Mouse (Mus musculus): Measurements from ENCODE around the gene Ces1b. TPM values are rescaled to one million over a fixed set of nuclear protein-coding genes. Genes with fewer than 3 reads are reported as not detected.
A peak's percentile ranks its signal among the peaks of the same experiment; 100 is the strongest.

Gene Ces1b
- polyA plus RNA-seq (2015; fragmentation: Nextera tagmentation; extraction: Ambion mirVana) = not detected in 2 replicates

DNA sequence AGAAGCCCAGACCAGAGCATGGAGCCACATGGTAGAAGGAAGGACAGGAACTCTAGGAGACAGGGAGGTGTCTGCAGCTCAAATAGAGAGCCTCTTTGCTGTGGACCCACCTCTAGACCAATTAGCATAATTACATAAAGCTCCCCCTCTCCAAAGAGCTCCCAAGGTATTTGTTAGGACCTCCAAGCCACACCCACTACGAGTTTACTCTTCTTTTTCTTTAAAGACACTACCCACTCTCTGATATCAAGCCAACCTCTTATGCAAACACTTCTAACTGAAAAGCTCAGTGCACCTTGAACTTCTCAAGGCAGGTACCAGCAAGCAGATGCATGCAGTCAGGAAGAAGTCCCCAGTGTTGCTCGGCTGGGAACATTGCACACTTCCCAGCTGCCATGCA, at the start of gene Ces1b:
Gene Ces1b (minus strand): TSS at position 131 of the 400 bp plus-strand sequence.
- H3K27ac ChIP-seq (replicated peaks) = no peak within 1 kb of the TSS
- no peaks in the 10 kb centered on the region for H3K9me3 ChIP-seq
- H3K9ac ChIP-seq = no peak within 1 kb of the TSS
- 75% methylated on average over 2 of the region's 2 CpGs for WGBS
- H3K27me3 ChIP-seq = no peaks in the 10 kb centered on the region
- no peaks in the 10 kb centered on the region for H3K36me3 ChIP-seq
- H3K4me3 ChIP-seq = no peak within 1 kb of the TSS
- no peak for ATAC-seq (ENCODE audit: low FRiP score, low read depth)
- H3K4me2 ChIP-seq = no peak within 1 kb of the TSS
- H3K4me1 ChIP-seq (replicated peaks) = no peaks in the 10 kb centered on the region

DNA sequence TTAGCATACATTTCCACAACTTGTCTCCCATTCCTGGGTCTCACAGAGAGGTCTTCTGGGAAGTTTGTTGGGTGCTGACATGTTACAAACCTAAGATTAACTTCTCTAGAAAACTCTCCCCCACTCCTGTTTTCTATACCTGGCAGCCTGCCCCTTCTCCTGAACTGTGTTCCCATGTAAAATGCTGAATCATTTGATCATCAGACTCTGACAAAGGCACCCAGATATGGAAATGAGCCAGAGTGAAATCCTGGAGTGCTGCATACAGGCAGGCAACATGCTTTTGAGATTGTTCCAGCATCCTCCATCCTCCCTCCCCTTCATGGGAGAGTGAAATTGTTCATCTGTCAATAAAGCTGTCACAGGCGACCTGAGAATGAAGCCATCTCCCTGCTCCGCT, 46.7 kb upstream of the Ces1b start:
- no peaks in the 10 kb centered on the region for H3K36me3 ChIP-seq
- no peaks in the 10 kb centered on the region for H3K4me1 ChIP-seq (replicated peaks)
- ATAC-seq (ENCODE audit: low FRiP score, low read depth) = no peak
- no peak overlapping the region for H3K9ac ChIP-seq
- no peaks in the 10 kb centered on the region for H3K27me3 ChIP-seq
- WGBS = 82% methylated on average over 2 of the region's 2 CpGs
- no peak overlapping the region for H3K4me2 ChIP-seq
- no peak overlapping the region for H3K27ac ChIP-seq (replicated peaks)
- H3K4me3 ChIP-seq = no peak overlapping the region
- no peaks in the 10 kb centered on the region for H3K9me3 ChIP-seq

DNA sequence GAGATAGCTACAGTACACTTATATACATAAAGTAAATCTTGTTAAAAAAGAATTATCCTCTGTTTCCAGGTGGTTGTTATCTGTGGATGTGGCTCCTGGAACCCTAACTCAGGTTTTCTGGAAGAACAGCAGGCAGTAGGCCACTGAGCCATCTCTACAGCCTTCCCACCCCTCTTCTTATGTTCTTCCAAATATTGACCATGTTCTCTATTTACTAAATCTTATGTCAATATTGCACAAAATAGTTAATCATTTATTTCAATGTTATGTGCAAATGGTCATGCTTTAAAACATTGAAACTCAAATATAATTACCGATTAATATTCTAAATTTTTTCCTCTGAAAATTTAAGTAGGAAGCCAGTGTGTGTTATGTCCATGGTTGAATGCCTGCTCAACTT, 42.2 kb upstream of the Ces1b start:
- Histone ChIP-seq H3K9ac (no peak overlapping the region), H3K9me3 (no peaks in the 10 kb centered on the region), H3K27me3 (no peaks in the 10 kb centered on the region), H3K4me3 (no peak overlapping the region), H3K4me1 (replicated peaks) (no peaks in the 10 kb centered on the region), H3K4me2 (no peak overlapping the region), H3K36me3 (no peaks in the 10 kb centered on the region), H3K27ac (replicated peaks) (no peak overlapping the region)
- WGBS = 96% methylated on average over 1 of the region's 1 CpGs
- ATAC-seq (ENCODE audit: low FRiP score, low read depth) = no peak

DNA sequence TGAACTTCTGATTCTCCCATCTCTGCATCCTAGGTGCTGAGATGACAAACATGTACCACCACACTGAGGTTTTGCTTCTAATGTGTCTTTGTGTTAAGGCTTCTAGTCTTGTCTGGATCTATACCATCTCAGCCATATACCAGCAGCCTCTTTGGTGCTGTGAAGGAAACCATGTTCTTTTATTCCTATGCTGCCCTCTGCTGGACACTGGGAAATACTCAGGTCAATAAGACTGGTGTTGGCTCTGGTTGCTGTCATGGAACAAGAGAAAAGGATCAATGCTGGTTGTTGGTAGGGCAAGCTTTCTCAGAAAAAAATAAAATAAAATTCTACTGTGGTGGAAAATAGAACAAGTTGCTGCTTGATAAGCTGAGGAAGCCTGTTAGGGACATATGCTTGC, 15.6 kb upstream of the Ces1b start:
- Histone ChIP-seq H3K4me2 (no peak overlapping the region), H3K27me3 (no peaks in the 10 kb centered on the region), H3K4me1 (replicated peaks) (no peaks in the 10 kb centered on the region), H3K27ac (replicated peaks) (no peak overlapping the region), H3K4me3 (no peak overlapping the region), H3K36me3 (no peaks in the 10 kb centered on the region), H3K9me3 (no peaks in the 10 kb centered on the region), H3K9ac (no peak overlapping the region)
- no peak for ATAC-seq (ENCODE audit: low FRiP score, low read depth)

DNA sequence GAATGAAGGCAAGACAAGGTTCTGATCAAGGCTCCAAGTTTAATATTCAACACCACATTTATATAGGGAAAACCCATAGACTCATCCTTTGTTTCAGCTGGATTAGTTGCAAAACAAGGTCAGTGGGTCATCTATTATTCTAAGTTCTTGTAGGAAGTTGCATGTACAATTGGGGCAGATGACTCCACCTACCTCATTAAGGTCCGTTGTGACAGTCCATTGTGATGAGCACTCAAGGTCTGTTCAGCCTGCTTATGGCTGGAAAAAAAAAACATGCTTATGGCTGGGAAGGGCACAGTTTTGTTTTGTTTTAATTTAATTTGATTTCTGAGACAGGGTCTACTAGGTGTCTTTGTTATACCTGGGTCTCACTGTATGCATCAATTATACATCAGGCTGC, 11.5 kb upstream of the Ces1b start:
- Histone ChIP-seq H3K4me2 (no peak overlapping the region), H3K9ac (no peak overlapping the region), H3K27ac (replicated peaks) (no peak overlapping the region), H3K4me1 (replicated peaks) (no peaks in the 10 kb centered on the region), H3K36me3 (no peaks in the 10 kb centered on the region), H3K9me3 (no peaks in the 10 kb centered on the region), H3K27me3 (no peaks in the 10 kb centered on the region), H3K4me3 (no peak overlapping the region)
- ATAC-seq (ENCODE audit: low FRiP score, low read depth) = no peak
- WGBS = 53% methylated on average over 1 of the region's 1 CpGs

- Histone ChIP-seq H3K4me2 (no peak overlapping the region), H3K27me3 (no peaks in the 10 kb centered on the region), H3K36me3 (no peaks in the 10 kb centered on the region), H3K9me3 (no peaks in the 10 kb centered on the region), H3K4me1 (replicated peaks) (no peaks in the 10 kb centered on the region), H3K9ac (no peak overlapping the region), H3K4me3 (no peak overlapping the region), H3K27ac (replicated peaks) (no peak overlapping the region)
- WGBS = 1% methylated on average over 2 of the region's 2 CpGs
- ATAC-seq (ENCODE audit: low FRiP score, low read depth) = peak; percentile 38; the same call in 1 of the 2 replicates
Observed at GRCm38 (mm10) chr8:93088686-93089122, 8.9 kb upstream of the Ces1b start.

DNA sequence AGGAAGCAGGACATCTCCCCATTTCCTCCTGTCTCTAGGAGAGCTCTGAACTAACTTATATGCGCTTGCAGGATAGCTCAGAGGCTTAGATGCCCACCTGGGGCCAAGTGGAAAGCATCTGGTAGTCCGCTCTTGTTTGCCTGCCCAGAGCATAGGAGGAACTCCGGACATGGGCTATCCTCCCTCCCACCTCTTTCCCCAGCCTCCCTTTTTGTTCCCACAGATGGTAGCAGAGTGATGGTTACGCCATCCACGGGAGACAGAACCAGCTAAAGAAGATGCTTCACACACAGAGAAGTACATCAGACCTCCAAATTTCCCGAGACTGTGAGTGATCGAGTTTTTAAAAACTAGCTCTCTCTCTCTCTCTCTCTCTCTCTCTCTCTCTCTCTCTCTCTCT, 8.4 kb upstream of the Ces1b start:
- Histone ChIP-seq H3K27ac (replicated peaks) (no peak overlapping the region), H3K36me3 (no peaks in the 10 kb centered on the region), H3K9me3 (no peaks in the 10 kb centered on the region), H3K4me2 (no peak overlapping the region), H3K27me3 (no peaks in the 10 kb centered on the region), H3K4me1 (replicated peaks) (no peaks in the 10 kb centered on the region), H3K9ac (no peak overlapping the region), H3K4me3 (no peak overlapping the region)
- no peak for ATAC-seq (ENCODE audit: low FRiP score, low read depth)
- 27% methylated on average over 7 of the region's 7 CpGs for WGBS

- Histone ChIP-seq H3K36me3 (no peaks in the 10 kb centered on the region), H3K4me1 (replicated peaks) (no peaks in the 10 kb centered on the region)
- 92% methylated on average over 4 of the region's 4 CpGs for WGBS
Observed at GRCm38 (mm10) chr8:93075251-93075650, 4.6 kb downstream of the Ces1b start.

DNA sequence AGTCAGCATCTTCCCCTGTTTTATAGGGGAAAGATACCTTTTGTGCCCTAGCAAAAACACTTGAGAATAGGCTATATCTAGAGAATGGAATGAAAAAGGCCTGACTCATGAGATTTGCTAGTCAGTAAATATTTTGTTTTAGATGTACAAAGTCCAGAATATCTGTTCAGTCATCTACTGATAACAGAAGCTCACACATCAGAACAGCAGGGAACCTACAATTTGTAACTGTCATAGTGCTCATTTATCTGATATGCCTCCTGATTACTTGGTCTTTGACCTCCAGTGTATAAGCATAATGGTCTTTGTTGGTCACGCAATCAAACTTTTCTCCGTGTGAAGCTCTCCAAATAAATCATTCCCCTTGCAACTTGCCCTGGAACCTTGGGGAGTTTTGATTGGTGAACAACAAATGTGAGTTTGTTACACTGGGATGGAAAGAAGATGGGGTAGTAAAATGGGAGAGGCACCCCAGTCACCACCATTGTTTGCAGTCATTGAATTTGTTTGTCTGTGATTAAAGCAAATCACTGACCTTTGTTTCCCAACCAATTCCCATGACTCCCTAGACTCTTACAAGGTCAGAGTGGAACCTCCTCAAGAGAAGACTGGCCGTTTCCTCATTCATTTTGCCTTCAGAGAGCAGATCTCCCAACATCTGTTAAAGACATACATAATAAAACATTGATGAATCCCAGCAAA, 16.2 kb downstream of the Ces1b start:
- no peak overlapping the region for H3K4me3 ChIP-seq
- H3K36me3 ChIP-seq = no peaks in the 10 kb centered on the region
- H3K4me1 ChIP-seq (replicated peaks) = no peaks in the 10 kb centered on the region
- no peak overlapping the region for H3K4me2 ChIP-seq
- no peak for ATAC-seq (ENCODE audit: low FRiP score, low read depth)
- WGBS = 32% methylated on average over 3 of the region's 3 CpGs
- H3K27ac ChIP-seq (replicated peaks) = no peak overlapping the region
- no peaks in the 10 kb centered on the region for H3K9me3 ChIP-seq
- no peak overlapping the region for H3K9ac ChIP-seq
- H3K27me3 ChIP-seq = no peaks in the 10 kb centered on the region

More at GRCm38 (mm10) chr8:93075251-93075650, 4.6 kb downstream of the Ces1b start:
- Histone ChIP-seq H3K4me3 (no peak overlapping the region), H3K9me3 (no peaks in the 10 kb centered on the region), H3K27ac (replicated peaks) (no peak overlapping the region), H3K27me3 (no peaks in the 10 kb centered on the region), H3K9ac (no peak overlapping the region), H3K4me2 (no peak overlapping the region)
- no peak for ATAC-seq (ENCODE audit: low FRiP score, low read depth)

- Histone ChIP-seq H3K4me2 (no peak overlapping the region), H3K4me1 (replicated peaks) (no peaks in the 10 kb centered on the region), H3K4me3 (no peak overlapping the region), H3K36me3 (no peaks in the 10 kb centered on the region), H3K9me3 (no peaks in the 10 kb centered on the region), H3K9ac (no peak overlapping the region), H3K27me3 (no peaks in the 10 kb centered on the region), H3K27ac (replicated peaks) (no peak overlapping the region)
- WGBS = 20% methylated on average over 2 of the region's 2 CpGs
- ATAC-seq (ENCODE audit: low FRiP score, low read depth) = 0 out of 2 replicates have a peak, but pooled peaks have one; percentile 56
Observed at GRCm38 (mm10) chr8:93059185-93059584, 20.6 kb downstream of the Ces1b start.

- Histone ChIP-seq H3K4me1 (replicated peaks) (no peaks in the 10 kb centered on the region), H3K4me3 (no peak overlapping the region), H3K4me2 (no peak overlapping the region), H3K27me3 (no peaks in the 10 kb centered on the region), H3K36me3 (no peaks in the 10 kb centered on the region), H3K9me3 (no peaks in the 10 kb centered on the region), H3K9ac (no peak overlapping the region), H3K27ac (replicated peaks) (no peak overlapping the region)
- ATAC-seq (ENCODE audit: low FRiP score, low read depth) = no peak
- 77% methylated on average over 2 of the region's 2 CpGs for WGBS
Observed at GRCm38 (mm10) chr8:93055238-93055637, 24.6 kb downstream of the Ces1b start.

DNA sequence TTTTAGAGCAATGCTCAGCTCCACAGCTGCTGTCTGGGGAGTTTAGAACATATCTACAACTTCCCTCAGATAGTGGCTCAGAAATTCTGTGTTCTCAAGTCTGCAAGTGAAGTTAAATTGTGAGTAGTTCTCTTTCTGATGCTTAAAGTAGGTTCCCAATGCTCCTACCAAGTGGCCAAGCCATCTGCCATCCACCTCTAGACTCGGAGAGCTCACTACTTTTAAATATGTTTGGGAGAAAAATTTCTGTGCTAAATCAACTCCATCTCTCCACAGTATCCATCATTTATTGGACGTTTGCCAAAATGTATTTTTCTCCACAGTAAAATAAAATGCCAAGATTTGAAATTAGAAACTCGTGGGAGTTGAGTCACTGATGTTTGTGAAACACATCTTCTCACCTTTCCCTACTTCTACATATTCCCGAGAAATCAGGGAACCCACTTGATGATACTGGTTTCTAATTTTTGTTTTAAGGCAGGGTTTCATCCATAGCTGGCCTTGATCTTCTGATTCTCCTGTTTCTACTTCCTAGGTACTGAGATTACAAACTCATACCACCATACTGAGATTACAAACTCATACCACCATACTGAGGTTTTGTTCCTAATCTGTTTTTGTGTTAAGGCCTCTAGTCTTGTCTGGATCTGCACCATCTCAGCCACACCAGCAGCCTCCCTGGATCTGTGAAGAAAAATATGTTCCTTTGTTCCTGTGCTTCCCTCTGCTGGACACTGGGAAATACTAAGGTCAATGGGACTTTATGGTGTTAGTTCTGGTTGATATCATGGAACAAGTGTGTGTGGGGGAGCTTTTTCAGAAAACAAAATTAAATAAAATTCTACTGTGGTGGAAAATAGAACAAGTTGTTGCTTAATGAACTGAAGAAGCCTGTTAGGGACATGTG, 31.1 kb downstream of the Ces1b start:
- no peak overlapping the region for H3K27ac ChIP-seq (replicated peaks)
- no peak for ATAC-seq (ENCODE audit: low FRiP score, low read depth)
- H3K4me1 ChIP-seq (replicated peaks) = no peaks in the 10 kb centered on the region
- no peak overlapping the region for H3K4me3 ChIP-seq
- 74% methylated on average over 4 of the region's 4 CpGs for WGBS
- no peak overlapping the region for H3K4me2 ChIP-seq
- H3K27me3 ChIP-seq = no peaks in the 10 kb centered on the region
- no peaks in the 10 kb centered on the region for H3K36me3 ChIP-seq
- H3K9me3 ChIP-seq = no peaks in the 10 kb centered on the region
- no peak overlapping the region for H3K9ac ChIP-seq

Data from hindbrain, embryonic 15.5 days (tissue).